Mouse (Mus musculus) E14TG2a.4 (cell line): ENCODE measurements at regions not wholly inside any gene's neighbourhood (a gene's known extent, or its start where the extent isn't known, plus 50 kb on each side); places are given as distances from the start of the nearest gene placed in this dataset.

Source experiments
- CTCF ChIP-seq: conservative IDR thresholded peaks from 2 replicates; pipeline ENCODE4 v1.5.1; 2014; ENCODE audit warnings: low read length
- NANOG ChIP-seq: IDR thresholded peaks from 2 replicates; pipeline ENCODE4 v1.6.1; 2014; ENCODE audit warnings: borderline replicate concordance, low read length, mixed read lengths
- POU5F1 ChIP-seq: IDR thresholded peaks from 2 replicates; pipeline ENCODE4 v1.6.1; 2014; ENCODE audit warnings: low read length, borderline replicate concordance

DNA sequence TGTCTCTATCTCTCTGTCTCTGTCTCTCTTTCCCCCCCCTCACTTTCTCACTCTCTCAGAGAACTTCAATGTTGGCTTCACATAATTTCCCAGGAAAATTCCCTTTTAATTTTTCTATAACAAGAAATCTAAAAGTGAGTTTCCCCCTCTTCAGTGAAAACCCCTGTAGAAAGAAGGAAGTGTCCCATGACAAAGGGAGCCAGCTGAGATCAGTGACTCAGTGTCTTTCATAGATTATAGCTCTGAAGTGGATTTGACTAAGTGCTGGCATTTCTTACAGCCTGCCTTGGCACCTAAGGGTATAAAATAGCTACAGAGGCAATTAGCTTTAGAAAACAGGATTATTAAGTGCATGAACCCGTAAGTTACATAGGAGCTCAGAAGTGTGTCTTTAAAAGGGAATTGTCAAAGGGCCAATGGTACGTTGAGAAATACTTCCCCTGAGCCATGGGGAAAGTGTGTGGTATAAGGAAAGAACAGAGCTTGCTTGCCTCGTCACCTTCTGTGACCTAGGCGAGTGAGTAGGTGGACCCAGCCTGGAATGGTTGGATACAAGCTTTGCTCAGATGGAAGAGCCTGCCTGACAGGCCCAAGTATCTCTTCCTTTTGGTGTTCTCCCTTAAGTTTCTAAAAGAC lies 137.3 kb upstream of the Prdm1 start:
- TF ChIP-seq CTCF (no peak), NANOG (no peak), POU5F1 (no peak)
